Mouse (Mus musculus): ENCODE measurements around the gene 1600014C10Rik. TPM values are rescaled to one million over a fixed set of nuclear protein-coding genes. Genes with fewer than 3 reads are reported as not detected.

Gene 1600014C10Rik
- polyA plus RNA-seq, 1 experiment from 2014 or later = 14.4 TPM

Other genes starting within 250 kb of the 1600014C10Rik start
- gene Uri1, start 159.7 kb upstream of the 1600014C10Rik start, polyA plus RNA-seq (2014; fragmentation: Nextera tagmentation; extraction: Ambion mirVana) = 40.9 and 47.0 TPM in 2 replicates
- 121 and 131 TPM in 2 replicates for gene Ccne1, start 75.7 kb upstream of the 1600014C10Rik start, polyA plus RNA-seq (2014; fragmentation: Nextera tagmentation; extraction: Ambion mirVana)
- gene Plekhf1, start 44.8 kb downstream of the 1600014C10Rik start, polyA plus RNA-seq (2014; fragmentation: Nextera tagmentation; extraction: Ambion mirVana) = 4.1 and 4.2 TPM in 2 replicates
- 96.3 and 98.0 TPM in 2 replicates for gene Pop4, start 88.2 kb downstream of the 1600014C10Rik start, polyA plus RNA-seq (2014; fragmentation: Nextera tagmentation; extraction: Ambion mirVana)

Measured in limb, embryonic 11.5 days (tissue).